Mouse (Mus musculus): ENCODE results near the gene Idh1. TPM values are rescaled to one million over a fixed set of nuclear protein-coding genes. Genes with fewer than 3 reads are reported as not detected.
"Not testable (repeated sequence)": the region's sequence is repeated elsewhere in the genome, so short reads cannot be mapped to it uniquely, and the experiment has no call there.

The Idh1 gene
- 100 to 1,000 TPM; 133 to 146 TPM for total RNA-seq (2021)
- long read RNA-seq, transcript Idh1-201 (9 exons, 2,302 nt) = major isoform, 133 of 150 reads
- long read RNA-seq, partial matches to known transcripts = 10 of 150 reads
- long read RNA-seq, other reads (novel, unspliced or antisense) = 6 of 150 reads

- DNase-seq (ENCODE audit: low spot score in 2 of 2) = peak; percentile 98
Measured at GRCm38 (mm10) chr1:65186287-65187073, at the start of gene Idh1, which contains the start of gene Pikfyve. Idh1 (minus strand) TSS chr1:65186500. Pikfyve (plus strand) TSS chr1:65186683.

GRCm38 (mm10) chr1:65230566-65230965 lies 44.3 kb upstream of the Idh1 start:
- DNase-seq (ENCODE audit: low spot score in 2 of 2) = no peak

- not testable (repeated sequence) for DNase-seq (ENCODE audit: low spot score in 2 of 2)
Measured at GRCm38 (mm10) chr1:65229768-65230167, 43.5 kb upstream of the Idh1 start.

GRCm38 (mm10) chr1:65227681-65228080 lies 41.4 kb upstream of the Idh1 start:
- DNase-seq (ENCODE audit: low spot score in 2 of 2) = no peak

- no peak for DNase-seq (ENCODE audit: low spot score in 2 of 2)
Measured at GRCm38 (mm10) chr1:65223654-65224053, 37.4 kb upstream of the Idh1 start.

DNA sequence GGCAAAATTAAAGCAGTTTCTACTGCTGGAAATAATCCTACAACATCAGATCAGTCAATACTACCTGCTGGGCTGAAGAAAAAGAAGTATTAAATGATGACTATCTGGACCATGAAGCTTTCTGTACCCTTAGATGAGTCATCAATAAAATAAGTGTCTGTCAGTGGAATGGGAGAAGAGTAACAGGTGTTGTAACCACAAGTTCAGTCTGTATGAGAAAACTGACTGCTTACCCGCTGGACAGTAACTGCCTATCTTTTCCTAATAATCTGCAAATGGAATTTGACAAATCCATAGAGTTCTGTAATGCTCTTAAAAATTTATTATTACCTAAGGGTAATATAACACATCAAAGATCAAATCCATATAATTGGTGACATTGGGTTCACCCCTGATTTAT lies 31.7 kb upstream of the Idh1 start:
- DNase-seq (ENCODE audit: low spot score in 2 of 2) = no peak

DNA sequence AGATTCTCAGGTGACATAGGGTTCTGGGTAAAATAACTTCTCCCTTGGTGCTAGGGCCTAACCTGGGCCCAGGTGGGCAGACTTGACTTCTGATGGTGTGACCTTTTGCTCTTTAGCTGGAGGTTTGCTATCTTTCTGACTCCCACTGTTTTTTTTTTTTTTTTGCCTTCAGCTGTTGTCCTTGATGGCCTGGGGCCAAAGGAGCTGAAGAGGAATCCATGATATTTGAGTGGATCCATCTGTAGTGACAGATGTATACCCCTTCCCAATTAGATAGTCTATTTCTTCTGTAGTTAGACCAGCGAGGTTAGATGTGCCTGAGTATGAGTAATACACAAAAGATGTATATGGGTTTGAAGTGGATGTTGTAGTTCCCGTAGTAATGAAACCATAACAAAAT lies 31.3 kb upstream of the Idh1 start:
- no peak for DNase-seq (ENCODE audit: low spot score in 2 of 2)

GRCm38 (mm10) chr1:65213214-65213613 lies 26.9 kb upstream of the Idh1 start:
- no peak for DNase-seq (ENCODE audit: low spot score in 2 of 2)

DNA sequence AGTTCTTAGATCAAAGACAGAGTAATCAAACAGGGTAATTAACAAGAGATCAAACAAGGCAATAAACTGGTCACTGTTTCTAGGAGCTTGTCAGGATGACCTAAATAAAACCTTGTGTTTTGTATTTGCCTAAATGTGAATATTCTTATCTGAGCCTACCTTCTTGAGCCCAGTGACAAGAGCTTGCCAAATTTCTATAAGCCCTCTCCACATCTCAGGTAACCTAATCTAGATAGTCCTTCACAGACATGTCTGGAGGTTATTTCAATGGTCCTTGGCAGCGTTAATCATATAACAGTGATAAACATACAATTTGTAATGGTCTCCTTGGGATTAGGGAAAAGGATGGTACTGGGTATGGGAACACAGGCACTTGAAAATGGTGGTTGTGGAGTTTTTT lies 18.0 kb upstream of the Idh1 start:
- DNase-seq (ENCODE audit: low spot score in 2 of 2) = no peak

GRCm38 (mm10) chr1:65198861-65199260 lies 12.6 kb upstream of the Idh1 start:
- no peak for DNase-seq (ENCODE audit: low spot score in 2 of 2)

DNA sequence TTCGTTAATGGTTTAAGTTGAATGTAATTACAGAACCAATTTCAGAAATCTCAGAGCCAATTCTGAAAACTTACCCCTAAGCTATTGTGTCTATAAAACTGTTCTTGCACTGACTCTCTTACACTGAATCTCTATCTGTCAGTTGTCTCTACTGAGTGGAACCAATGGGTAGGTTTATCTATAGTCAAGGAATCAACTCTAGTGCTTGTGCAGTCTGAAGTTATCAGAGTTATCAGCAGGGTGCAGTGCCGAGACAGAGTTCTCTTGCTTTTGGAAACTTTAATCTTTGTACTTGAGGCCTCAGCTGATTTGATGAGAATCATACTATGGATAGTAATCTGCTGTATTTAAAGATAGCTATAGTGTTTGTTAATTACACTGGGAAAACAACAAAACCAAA lies 12.1 kb upstream of the Idh1 start:
- DNase-seq (ENCODE audit: low spot score in 2 of 2) = no peak

- no peak for DNase-seq (ENCODE audit: low spot score in 2 of 2)
Measured at GRCm38 (mm10) chr1:65193226-65193625, 6.9 kb upstream of the Idh1 start.

DNA sequence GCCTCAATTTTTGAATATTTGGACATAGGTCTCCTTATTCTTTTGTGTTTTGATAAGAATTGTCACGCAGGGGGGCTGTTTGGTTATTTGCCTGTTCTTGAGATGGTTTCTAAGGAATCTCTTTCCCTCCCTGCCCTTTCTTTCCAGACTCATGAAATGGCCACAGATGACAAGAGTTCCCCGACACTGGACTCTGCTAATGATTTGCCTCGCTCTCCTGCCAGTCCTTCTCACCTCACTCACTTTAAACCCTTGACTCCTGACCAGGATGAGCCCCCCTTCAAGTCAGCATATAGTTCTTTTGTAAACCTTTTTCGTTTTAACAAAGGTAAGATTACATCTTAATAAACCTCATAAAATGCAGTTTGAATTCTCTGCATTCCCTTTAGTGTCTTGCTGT lies 3.9 kb upstream of the Idh1 start:
- DNase-seq (ENCODE audit: low spot score in 2 of 2) = no peak

DNA sequence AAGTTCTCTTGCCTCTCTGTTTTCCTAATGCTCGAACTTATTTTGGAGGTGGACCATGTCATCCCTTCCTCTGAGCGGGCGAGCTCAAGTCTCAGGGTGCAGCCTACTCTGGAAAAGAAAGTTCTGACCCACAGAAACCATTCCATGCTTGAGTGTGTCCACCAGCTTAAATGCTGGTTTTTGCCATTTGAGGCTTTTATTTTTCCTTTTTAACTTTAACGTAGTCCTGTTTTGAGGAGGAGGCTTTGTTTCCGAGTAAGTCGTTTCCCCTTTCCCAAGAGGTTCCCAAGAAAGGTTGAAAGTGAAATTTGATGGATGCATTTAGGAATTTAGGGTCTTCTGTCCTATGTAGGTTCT lies 752 bp upstream of the Idh1 start:
- no peak for DNase-seq (ENCODE audit: low spot score in 2 of 2)

DNA sequence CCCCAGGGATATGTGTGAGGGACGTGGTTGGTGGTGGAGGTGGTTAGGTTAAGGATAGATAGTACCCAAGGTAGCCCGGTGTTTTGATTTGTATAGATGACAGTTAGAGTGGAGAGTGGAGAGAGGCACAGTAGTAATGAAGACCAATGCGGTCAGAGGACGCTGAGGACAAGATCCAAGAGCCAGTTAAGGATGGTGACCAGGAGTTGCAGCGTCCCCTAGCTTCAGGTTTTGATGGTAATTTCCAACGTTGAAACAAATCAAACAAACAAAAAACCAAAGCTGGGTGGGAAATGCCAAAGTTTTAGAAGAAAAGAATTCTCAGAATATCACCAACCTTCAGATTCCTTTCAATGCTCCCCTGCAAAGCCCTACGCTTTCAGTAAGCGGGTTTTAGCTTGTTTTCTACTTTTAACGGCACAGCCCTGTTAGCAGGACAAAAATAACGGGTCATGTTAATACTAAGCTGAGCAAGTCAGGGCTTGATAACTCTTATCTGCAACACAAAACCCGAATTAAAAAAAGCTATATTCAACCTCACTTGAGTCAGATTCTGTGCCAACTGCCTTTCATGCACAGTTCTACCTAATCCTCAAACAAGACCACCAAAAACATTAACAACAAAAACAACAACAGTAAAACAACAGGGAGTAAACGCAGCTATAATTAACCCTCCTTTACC lies 635 bp downstream of the Idh1 start:
- DNase-seq (ENCODE audit: low spot score in 2 of 2) = peak in 1 of 2 experiments; percentile 22

- no peak for DNase-seq (ENCODE audit: low spot score in 2 of 2)
Measured at GRCm38 (mm10) chr1:65185011-65185410, 1.3 kb downstream of the Idh1 start.

DNA sequence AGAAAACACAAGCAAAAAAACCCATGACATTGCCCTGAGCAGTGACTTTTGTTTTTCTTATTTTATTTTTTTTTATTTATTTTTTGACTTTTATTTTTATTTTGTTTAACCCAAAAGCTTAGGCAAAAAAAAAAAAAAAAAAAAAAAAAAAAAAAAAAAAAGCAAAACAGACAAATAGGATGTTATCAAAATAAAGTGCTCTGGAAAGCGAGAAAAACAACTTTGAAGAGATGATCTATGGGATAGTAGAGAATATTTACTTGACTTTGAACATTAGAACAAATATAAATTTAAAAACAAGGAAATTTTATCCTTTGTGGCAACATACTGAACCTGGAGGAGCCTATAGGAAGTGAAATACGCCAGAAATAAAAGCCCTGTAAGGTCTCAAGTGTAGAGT lies 2.3 kb downstream of the Idh1 start:
- no peak for DNase-seq (ENCODE audit: low spot score in 2 of 2)

- DNase-seq (ENCODE audit: low spot score in 2 of 2) = no peak
Measured at GRCm38 (mm10) chr1:65181459-65181858, 4.8 kb downstream of the Idh1 start.

- DNase-seq (ENCODE audit: low spot score in 2 of 2) = peak; percentile 59 to 68
Measured at GRCm38 (mm10) chr1:65179634-65180249, 6.6 kb downstream of the Idh1 start.

DNA sequence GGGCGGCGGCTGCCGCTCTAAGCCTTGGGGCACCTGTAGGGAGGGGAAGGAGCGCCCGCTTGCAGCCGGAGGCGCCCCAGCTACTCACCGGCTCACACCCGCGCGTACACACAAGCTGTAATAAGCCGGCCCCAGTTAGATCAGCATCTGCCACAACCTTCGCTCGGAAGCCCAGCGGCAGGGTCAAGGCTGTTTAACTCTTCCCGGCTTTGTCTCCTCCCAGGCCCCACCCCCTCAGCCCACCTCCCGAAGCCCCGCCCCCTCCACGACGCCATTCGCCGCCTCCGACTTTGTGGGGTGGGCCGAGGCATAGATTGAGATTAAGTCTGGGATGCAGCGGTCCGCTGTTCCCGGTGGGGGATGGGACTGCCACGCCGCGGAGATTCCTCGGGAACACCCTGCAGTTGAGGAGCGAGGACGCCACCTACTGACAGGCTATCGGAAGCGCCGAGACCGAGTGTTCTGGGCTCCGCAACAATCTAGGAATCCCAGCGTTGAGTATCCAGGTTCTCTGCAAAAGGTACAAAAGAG lies 7.3 kb downstream of the Idh1 start:
- DNase-seq (ENCODE audit: low spot score in 2 of 2) = peak; percentile 98 to 99

DNA sequence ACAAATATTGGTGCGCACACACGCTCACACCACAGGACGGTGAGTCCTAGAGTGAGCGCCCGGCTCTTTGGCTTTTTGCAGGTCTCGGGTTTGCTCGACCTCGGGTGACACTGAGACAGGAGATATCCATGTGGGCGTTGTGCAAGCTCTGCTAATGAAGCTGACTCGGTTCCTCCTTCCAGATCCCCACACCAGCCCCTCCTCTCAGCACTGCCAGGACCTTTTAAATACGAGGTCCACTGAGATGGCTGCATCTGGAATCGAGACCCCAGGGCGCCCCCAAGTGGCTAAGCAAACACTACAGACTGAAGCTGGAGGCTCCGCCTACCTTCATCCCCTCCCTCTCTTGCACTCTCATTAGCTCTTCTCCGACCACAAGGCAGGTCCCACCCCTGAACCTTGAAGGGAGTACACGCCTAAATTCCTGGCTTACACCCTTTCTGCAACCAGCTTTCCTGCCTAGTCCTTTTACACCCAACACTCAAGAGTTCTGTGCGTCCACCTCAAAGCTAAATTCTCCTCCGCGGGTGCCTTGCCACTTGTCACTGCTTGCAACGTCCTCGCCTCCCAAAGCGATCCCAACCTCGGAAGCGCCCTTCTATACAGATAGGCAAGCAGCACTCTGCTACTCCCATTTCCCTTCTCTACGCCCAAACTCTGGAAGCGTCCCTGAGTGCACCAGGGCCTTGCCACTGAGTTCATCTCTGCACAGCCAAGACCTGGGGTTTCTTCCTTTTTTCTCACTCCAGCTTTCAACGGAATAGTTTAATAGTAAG lies 8.0 kb downstream of the Idh1 start:
- DNase-seq (ENCODE audit: low spot score in 2 of 2) = peak; percentile 93 to 94

All from layer of hippocampus, postnatal 10 days (tissue).